Mouse (Mus musculus): ENCODE measurements around the gene Tkt.

- TF ChIP-seq CTCF (IDR thresholded peaks at IDR 0.05; ENCODE audit: borderline replicate concordance, extremely low read depth, insufficient read depth, insufficient read length), result no peak
- no peak for TF ChIP-seq POLR2A (IDR thresholded peaks at IDR 0.05; ENCODE audit: borderline replicate concordance, extremely low read depth, insufficient read depth, insufficient read length, poor library complexity, severe bottlenecking)
Measured at GRCm38 (mm10) chr14:30584077-30584476, 35.9 kb downstream of the Tkt start.

Data from brain, embryonic 14.5 days (tissue).